Comparison of ENCODE assay signal across 21 mouse cellular contexts in genomic region chr1:58228916-58229315, GRCm38 (mm10). TPM values are rescaled to one million over a fixed set of nuclear protein-coding genes. Genes with fewer than 3 reads are reported as not detected.
DNase-seq lines count a peak whose midpoint lies in the region; TF ChIP-seq lines count a peak whose summit lies in the region.
"Had no signal": no experiment of that assay in that cellular context is flagged by ENCODE, and none has a peak within 500 bp of the region (broad histone marks: within the 10 kb centered on the region; RNA-seq: fewer than 3 reads in every experiment).

No protein-coding gene starts in this region.

- TF ChIP-seq EP300 in heart, adult 2 months (IDR thresholded peaks at IDR 0.05; ENCODE audit: insufficient read depth, low read depth, low read length): no peak

- no peak overlapping the region for H3K4me3 ChIP-seq in heart, adult 2 months
- no peak overlapping the region for H3K4me3 ChIP-seq in heart, embryonic 10.5 days

- H3K9ac ChIP-seq in heart, adult 2 months (ENCODE audit: low read depth, low read length): no peak overlapping the region

- no peaks in the 10 kb centered on the region for H3K79me2 ChIP-seq in heart, adult 2 months (replicated peaks; ENCODE audit: control insufficient read depth, insufficient read depth, low read length)

- H3K4me1 ChIP-seq in heart, adult 2 months (ENCODE audit: control insufficient read depth, insufficient read depth, low read length): no peaks in the 10 kb centered on the region
- H3K4me1 ChIP-seq in heart, embryonic 10.5 days: peaks cover 12% of the 10 kb centered on the region

- H3K36me3 ChIP-seq in heart, adult 2 months (ENCODE audit: control insufficient read depth, insufficient read depth, low read length): no peaks in the 10 kb centered on the region
- no peaks in the 10 kb centered on the region for H3K36me3 ChIP-seq in heart, embryonic 10.5 days
- H3K36me3 ChIP-seq: G1E had no signal

- no peak overlapping the region for H3K27ac ChIP-seq in heart, adult 2 months
- H3K27ac ChIP-seq in heart, embryonic 10.5 days: no peak overlapping the region

- no peak for TF ChIP-seq CTCF in heart, adult 2 months (IDR thresholded peaks at IDR 0.05)

- TF ChIP-seq POLR2A in heart, adult 2 months (IDR thresholded peaks at IDR 0.05; ENCODE audit: insufficient read depth, low read depth, low read length): no peak

- intact Hi-C loops in heart, adult 2 months (cut with DNase I): no loop called here

- H3K9me3 ChIP-seq in heart, embryonic 10.5 days: no peaks in the 10 kb centered on the region
- H3K9me3 ChIP-seq: G1E had no signal

- peak; percentile 51 for DNase-seq in heart, adult 11 months
- no peak for DNase-seq in heart, adult 2 months
- DNase-seq in heart, embryonic 10.5 days (ENCODE audit: low spot score): peak; percentile 55
- DNase-seq in heart, adult 9 months (ENCODE audit: low spot score in 2 of 2): no peak
- DNase-seq: adrenal gland, adult 2 months; adrenal gland, adult 8-10 months; adrenal gland, postnatal 10 days; adrenal gland, postnatal 14 days; adrenal gland, postnatal 25 days; adrenal gland, postnatal 36 days; B cell, adult 2 months; cerebellum, adult 11 months; cerebellum, adult 11-12 months; cerebellum, adult 18-20 months had no signal

- H3K27me3 ChIP-seq in heart, adult 2 months (ENCODE audit: control insufficient read depth, insufficient read depth, low read length): no peaks in the 10 kb centered on the region
- no peaks in the 10 kb centered on the region for H3K27me3 ChIP-seq in heart, embryonic 10.5 days (ENCODE audit: insufficient read depth, poor library complexity, severe bottlenecking)

RNA-seq across cellular contexts. Expression of gene Aox4, which starts 18.7 kb away (rescaled TPM):
- not detected for total RNA-seq in heart, adult 2 months (2021)
- polyA plus RNA-seq in heart, adult 2 months (2012; rRNA removed): not detected in 2 replicates
- 1.1 and 2.7 TPM in 2 replicates for polyA plus RNA-seq in heart, embryonic 10.5 days (2016; fragmentation: Nextera tagmentation; extraction: Ambion mirVana)
- total RNA-seq: adrenal gland, adult 18-20 months; adrenal gland, adult 8-10 months; adrenal gland, postnatal 25 days; MEL had no signal
- polyA plus RNA-seq: activated CD4-positive, CD25-positive, alpha-beta regulatory T cell, adult 4 months; adrenal gland, adult 2 months; C2C12; Patski had no signal

RNA-seq across cellular contexts. Expression of gene Aox2, which starts 49.2 kb away (rescaled TPM):
- total RNA-seq in heart, adult 2 months (2021): not detected
- polyA plus RNA-seq in heart, adult 2 months (2012; rRNA removed): not detected in 2 replicates
- polyA plus RNA-seq in heart, embryonic 10.5 days (2016; fragmentation: Nextera tagmentation; extraction: Ambion mirVana): 0.05 TPM in 1 of 2 replicates, not detected in the other
- total RNA-seq: CH12.LX had no signal
- polyA plus RNA-seq: C2C12 had no signal

Comparison
In these comparisons a context has a peak if more than half of its experiments do, and no peak if none do; other contexts are left out.
1. DNase-seq: peak in heart, adult 11 months (single experiment) and heart, embryonic 10.5 days (single experiment); none in heart, adult 2 months (0 of 2) and heart, adult 9 months (0 of 2).